Mouse (Mus musculus): ENCODE measurements around the gene Pxt1.

The Pxt1 gene

DNA sequence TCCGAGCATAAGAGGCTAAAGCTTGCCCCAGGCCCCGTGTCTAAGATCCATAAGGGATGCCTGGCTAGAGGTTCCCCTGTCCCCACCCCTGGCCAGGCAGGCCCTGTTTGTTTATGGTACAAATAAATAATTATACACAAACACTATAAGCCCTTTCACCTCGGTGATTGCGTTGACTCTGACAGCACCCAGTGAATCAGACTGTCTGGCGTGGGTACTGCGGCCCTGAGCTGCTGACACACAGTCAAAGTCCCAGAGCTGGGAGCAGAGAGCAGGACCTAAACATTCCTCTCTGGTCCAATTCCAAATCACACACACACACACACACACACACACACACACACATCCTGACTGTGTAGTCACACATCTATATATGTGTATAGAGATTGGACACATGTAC, 29.7 kb downstream of the Pxt1 start:
- no peak for DNase-seq

DNA sequence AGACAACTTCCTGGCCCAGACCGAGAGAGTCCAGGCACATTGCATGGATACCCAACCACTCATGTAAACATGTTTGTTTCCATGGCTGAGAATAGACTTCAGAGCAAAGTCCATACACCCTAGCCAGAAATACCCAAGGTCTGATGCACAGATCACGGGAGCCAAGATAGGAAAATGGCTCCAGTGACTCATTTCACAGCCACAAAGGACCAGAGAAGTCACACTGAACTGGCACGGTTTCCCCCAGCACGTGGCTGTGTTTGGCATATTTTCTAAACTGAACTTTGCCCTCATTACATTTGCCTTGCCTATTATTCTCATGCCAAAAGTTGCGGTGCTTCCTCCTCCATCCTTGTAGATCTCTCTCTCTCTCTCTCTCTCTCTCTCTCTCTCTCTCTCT, 30.4 kb downstream of the Pxt1 start:
- peak; percentile 35 for DNase-seq

GRCm38 (mm10) chr17:28910139-28910538, 33.5 kb downstream of the Pxt1 start:
- DNase-seq: no peak

- peak; percentile 62 for DNase-seq
Measured at GRCm38 (mm10) chr17:28909252-28909941, 34.2 kb downstream of the Pxt1 start.

DNA sequence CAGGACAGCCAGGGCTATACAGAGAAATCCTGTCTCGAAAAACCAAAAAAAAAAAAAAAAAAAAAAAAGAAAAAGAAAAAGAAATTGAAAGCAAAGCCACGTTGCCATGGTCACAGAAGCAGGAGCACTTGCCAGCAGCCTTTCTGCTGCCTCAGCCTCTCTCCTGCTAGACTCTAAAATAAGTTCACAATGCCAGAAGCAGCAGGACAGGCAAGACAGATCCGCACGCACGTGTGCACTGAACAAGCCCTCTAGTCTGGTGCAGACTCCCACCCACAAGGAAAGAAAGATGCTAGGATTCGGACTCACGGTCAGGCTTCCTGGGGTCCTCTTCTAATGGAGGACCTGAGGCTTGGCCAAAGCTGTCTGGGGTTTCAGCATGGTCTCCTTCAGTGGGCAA, 35.7 kb downstream of the Pxt1 start:
- no peak for DNase-seq

DNA sequence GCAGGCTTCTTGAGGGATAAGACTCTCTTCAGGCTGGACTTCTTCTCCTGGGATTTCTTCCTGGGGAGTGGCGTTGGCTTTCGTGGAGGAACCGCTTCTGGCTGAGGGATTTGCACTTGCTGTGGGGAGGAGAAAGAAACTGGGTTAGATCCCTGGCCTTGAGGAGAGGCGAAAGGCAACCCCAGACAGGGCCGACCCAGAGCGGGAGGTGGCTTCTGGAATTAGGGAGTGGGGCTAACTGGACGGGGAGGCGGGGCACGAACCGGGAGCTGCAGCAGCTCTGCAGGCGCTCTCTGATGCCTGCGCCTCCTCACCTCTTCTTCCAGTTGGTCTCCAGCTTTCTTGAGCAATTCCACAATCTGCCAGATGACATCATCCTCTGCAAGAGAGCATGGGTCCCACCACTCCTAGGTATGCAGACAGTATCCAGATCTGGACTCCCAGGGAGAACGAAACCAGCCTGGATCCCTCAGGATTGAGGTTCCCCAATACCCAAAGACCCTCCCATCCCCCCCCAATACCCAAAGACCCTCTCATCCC, 38.2 kb downstream of the Pxt1 start:
- no peak for DNase-seq

GRCm38 (mm10) chr17:28904546-28905376, 38.9 kb downstream of the Pxt1 start:
- peak; percentile 77 for DNase-seq

DNA sequence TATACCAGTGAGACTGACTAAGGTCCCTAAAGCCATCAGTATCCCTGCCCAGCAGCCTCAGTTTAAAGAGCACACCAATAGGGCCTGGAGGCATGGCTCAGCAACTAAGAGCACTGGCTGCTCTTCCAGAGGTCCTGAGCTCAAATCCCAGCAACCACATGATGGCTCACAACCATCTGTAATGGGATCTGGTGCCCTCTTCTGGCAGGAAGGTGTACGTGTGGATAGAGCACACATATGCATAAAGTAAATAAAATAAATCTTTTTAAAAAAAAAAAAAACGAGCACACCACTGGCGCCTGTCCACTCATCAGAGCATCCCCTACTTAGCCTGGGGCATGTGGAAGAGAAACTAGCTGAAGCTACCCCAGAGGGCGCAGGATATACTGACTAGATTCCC, 42.1 kb downstream of the Pxt1 start:
- no peak for DNase-seq

DNA sequence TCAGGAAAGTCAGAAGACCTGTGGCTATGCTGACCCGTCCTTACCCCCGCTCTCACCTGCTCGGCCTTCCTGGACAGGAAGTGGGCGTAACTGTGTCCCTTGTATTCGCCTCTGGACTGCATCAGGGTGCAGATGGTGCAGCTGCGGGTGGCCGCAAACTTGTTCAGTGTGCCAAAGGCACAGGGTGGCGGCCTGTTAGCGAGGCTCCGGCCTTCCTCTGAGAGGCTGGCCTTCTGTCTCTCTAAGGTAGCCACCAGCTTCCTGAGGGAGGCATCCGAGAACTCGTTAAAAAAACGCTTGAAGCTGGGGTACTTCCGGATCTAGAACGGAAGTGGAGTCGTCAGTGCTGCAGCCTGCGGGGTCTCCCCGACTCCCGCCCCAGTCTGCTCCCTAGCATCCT, 44.2 kb downstream of the Pxt1 start:
- no peak for DNase-seq

- no peak for DNase-seq
Measured at GRCm38 (mm10) chr17:28898249-28898648, 45.4 kb downstream of the Pxt1 start.

GRCm38 (mm10) chr17:28897817-28898216, 45.8 kb downstream of the Pxt1 start:
- DNase-seq: no peak

DNA sequence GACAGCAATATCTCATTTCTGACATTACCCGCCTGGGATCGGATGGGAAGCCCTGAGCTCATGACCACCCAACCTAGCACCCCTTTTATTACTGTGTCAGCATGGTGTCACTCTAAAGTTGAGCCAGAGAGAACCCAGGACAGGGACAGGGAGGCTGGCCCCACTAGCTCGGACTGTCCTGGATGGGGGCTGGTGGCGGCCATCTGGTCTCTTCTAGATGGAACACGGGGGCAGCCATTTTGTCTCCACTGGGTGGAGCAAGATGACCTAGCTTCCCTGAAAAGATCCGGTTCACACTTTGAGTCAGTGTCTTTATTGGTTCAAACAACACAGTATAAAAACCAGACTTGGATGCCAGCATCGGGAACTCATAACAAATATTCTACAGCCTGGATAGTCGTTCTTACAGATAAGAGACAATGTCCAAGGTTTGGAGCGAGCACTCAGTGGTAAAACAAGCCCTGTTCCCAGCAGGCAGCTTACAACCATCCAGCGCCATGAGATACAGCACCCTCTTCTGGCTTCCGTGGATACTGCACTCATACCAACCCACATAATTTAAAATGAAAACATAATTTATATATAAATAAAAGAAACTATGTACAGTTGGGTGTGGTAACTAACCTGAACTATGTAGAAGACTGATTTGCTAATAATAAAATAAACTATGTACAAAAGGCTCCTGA, 47.4 kb downstream of the Pxt1 start:
- no peak for DNase-seq

DNA sequence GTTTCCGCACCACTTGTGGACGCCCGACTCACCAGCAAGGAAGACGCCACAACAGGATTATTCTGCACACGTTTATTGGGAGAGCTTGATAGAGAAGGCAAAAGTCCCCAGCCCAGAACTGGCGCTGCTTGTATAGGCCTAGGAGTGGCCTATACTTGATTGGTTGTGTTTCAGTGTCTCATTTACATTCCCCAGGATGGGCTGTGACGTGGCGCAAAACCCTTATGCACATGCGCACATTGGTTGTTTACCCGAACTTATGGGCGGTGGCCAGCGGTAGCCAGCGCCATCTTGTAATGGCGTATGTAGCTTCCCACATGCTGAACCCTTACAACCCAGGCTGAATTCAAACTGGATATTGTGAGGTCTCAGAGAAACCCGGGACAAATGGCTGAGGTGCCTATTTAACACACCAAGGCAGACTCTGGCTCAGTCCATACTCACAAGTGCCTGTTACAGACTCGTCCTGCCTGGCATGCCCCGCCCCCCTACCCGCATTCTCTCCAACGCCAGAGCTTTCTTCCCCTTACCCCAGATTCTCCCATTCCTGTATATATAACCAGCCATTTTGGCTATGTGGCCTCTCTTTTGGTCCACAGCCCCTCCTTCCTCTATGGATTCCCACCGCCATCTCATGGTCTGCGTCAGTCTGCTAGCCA, 48.3 kb downstream of the Pxt1 start:
- DNase-seq: no peak

DNA sequence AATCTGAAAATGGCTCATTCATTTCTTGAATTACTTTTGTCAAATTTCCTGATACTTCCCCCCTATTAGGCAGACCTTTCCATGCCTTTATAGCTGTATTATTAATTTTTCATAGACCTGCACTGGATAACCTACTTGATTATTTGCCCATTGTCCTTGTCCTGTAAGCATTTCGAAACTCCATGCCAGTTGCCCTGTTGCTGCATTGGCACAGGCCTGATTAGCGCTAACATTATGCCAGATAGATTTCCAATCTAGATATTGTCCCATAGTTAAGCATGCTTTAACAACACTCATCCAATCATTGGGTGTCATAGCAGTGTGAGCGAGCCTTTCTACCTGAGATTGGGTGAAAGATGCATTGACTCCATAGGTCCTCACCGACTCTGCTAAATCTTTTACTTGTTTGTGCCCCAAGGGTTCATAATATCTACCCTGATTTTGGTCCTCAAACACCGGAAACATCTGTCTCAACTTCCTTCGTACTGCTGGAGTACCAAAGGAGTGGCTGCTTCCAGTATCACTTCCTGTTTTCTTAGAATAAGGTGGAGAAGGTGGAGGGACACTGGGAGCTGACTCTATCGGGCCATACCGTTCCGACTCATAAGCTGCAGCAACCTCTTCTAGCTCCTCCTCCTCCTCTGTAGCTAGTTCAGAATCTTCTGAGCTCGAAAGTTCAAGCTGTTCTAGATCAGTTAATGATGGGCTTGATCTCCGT, 49.4 kb downstream of the Pxt1 start:
- no peak for DNase-seq

DNA sequence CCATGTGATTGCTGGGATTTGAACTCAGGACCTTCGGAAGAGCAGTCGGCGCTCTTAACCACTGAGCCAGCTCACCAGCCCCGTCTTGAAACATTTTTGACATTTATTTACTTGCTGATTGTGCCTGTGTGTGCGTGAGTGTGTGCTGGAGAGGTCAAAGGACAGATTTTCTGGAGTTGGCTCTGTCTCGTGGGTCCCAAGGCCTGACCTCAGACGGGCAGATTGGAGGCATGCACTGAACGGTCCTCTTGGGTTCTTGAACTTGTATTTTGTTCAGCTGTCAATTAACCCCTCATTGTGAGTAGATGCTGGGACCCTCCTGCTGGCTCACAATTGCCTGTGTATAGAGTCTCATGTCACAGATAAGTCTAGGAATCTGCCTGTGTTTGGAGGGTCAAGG, 57.4 kb downstream of the Pxt1 start:
- no peak for DNase-seq

DNA sequence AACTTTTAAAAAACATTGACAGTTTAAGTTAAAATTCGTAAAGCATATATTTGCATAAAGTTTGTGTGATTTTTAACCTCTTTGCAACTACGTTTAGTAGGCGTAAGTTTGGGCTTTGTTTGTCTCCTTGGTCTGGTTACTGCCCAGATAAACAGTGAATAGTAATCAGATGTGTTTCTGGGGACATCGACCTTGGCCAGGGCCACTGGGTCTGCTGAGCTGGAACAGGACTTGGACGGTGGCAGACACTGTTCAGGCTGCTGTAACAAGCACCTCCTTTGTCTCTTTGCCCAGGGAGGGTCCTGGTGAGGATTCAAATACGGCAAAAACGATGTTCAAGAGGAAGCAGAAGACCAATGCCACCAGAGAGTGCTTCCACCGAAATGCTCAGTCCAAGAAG, 58.4 kb downstream of the Pxt1 start:
- no peak for DNase-seq
